Mouse (Mus musculus) kidney, postnatal 4 days (tissue): ENCODE measurements around the gene Hcn2.
"Not testable (repeated sequence)": the region's sequence is repeated elsewhere in the genome, so short reads cannot be mapped to it uniquely, and the experiment has no call there.

Experiments
- DNase-seq, 2 experiments: peaks; one replicate each; pipeline ENCODE4 v3.0.0; 2021; ENCODE audit warnings: mixed read lengths in 2 of 2

Gene Hcn2

DNA sequence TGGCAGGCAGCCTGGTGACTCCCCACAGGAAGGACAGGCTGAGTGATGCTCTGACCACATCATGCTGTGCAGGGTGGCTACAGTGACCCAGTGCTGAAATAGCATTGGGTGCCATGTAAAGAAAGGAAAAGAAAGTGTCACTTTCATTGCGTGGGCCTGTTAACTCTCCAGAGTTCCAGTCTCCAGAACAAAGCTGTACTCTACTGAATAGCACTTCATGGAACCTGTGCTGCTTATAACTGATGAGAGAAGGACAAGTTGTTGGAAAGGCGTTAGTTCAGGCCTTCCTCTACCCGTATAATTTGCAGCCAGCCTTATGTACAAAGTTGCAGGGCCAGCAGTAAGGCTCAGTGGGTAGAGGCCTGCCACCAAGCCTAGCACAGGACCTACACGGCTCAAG, 27.7 kb upstream of the Hcn2 start, which contains the start of gene Gzmm:
Gene Gzmm (plus strand): TSS at position 301 of the 400 bp plus-strand sequence.
- DNase-seq = no peak

DNA sequence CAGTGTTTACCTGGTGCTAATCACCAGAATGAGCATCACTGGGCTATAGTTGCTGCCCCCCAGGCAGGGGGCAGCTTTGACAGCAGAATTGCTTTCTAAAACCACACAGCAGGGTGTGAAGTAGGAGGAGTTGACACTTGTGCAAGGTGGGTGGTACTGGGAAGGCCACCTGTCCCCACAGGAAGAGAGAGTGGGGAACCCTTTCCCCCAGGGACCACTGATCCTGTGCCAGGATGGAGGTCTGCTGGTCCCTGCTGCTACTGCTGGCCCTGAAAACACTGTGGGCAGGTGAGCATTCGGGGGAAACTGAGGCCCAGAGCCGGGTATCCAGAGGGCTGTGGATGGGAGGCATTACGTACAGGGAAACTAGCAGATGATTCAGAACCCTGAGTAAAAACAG, 27.3 kb upstream of the Hcn2 start:
- DNase-seq = no peak

DNA sequence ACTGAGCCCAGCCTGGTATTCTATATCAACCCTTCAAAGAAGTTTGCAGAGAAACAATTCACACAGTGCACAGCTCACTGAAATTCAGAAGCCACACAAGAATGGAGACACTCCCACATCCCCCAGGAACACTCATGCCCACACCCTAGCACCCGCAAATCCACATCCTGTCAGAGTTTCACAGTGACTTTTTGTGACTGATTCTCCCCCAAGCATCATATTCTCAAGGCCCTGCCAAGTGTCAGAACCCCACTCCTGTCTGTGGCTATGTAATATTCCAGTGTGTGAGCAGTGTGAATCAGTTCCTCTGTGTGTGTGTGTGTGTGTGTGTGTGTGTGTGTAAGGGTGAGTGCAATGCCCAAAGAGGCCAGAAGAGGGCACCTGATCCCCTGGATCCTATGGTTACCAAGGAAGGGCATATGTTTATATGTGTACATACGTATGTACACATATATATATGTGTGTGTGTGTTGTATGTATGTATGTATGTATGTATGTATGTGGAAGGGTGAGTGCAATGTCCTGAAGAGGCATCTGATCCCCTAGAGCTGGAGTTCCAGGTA, 24.4 kb upstream of the Hcn2 start:
- DNase-seq = no peak

DNA sequence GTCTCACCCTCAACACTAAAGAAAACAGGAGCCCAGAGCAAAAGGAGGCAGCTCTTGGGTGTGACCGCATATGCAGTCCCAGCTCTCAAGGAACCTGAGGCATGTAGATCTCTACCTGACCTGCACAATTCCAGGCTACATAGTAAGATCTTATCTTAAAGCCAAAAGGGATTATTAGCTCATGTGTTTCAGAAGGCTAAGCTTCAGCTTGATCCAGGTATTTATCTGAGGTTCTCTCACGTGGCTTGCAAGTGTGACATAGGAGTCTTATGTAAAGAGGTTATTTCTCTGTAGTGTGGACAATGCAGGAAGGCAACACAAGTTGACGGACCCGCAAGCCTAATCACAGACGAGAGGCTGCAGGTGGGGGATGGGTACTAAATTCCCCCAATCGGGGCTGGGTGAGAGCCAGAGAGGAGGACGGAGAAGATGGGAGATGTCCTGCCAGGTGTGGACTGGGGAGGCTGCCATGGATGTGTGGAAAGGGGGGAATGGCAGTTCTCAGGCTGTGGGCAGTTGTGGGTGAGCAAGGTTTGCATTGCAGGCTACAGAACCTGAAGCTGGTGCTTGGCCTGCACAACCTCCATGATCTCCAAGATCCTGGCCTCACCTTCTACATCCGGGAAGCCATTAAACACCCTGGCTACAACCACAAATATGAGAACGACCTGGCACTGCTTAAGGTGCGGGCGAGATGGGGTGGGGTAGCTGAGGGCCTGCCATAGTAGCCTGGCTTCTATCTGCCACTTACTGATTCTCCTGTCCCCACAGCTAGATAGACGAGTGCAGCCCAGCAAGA, 22.7 kb upstream of the Hcn2 start:
- no peak for DNase-seq

DNA sequence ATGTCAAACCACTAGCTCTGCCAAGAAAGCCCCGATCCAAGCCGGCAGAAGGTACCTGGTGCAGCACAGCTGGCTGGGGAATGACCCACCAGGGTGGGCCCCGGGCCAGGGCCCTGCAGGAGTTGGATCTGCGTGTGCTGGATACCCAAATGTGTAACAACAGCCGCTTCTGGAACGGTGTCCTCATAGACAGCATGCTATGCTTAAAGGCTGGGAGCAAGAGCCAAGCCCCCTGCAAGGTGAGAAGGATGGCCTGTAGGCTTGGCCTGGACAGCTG, 22.1 kb upstream of the Hcn2 start:
- DNase-seq = no peak

DNA sequence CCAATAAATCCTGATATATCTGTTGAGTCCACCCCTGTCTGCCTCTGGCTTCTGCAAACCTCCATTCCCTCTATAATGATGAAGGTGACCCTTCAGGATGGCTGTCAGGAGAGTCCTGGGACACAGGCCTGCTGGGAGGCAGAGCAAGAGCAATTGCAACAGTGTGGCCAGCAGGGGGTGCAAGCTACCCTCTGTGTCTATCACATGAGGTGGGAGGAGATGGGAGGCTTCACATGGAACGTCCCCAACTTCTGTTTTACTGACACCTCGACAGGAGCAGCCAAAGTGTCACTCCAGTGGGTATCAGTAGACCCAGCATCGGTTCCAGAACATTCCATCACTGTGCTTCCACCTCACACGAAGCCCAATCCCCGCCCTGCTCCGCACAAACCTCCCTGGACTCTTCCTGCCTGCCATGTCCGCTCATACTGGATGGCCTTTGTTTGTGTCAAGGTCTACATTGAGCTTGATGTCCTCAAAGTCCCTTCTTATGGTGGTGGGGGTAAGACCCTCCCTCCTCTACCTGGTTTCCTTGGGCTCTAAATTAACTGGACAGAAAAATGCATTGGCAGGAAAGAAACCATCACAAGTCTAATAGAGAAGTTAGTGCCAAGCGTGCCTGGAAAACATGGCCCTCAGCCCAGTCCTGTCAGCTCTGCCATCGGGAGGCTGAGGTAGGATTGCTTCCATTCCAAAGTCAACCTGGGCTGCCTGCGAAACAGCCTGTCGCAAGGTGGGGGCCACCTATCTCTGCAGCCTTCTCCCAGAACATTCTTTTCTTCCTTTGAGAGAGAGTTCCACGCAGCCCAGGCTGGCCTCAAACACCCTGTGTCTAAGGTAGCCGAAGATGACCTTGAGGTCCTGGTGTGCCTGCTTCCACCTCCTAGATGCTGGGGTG, 21.0 kb upstream of the Hcn2 start:
- DNase-seq = peak; percentile 88 to 90

DNA sequence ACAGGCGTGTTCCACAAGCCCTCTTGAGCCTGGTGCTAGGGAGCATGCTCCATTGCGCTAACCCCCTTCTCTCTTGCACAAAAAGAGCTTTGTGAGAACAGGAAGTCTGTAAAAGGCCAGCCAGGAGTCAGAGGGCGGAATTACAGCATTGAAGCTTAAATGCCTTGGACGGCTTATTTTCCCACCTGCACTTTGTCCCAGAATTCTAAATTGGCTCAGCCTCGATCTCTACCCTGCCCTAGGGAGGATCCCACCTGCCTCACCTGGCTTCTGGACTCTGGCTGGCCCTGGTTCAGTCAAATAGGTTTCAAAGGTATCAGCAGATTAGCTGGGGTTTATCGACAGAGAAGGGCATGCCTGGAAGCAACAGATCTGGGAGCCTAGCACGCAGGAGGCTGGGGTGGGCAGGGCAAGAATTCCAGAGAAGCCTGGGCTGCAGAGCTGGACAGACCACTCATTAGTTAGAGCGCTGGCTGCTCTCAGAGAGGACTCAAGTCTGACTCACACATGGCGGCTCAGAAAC, 20.2 kb upstream of the Hcn2 start:
- peak in 1 of 2 experiments; percentile 53 for DNase-seq

DNA sequence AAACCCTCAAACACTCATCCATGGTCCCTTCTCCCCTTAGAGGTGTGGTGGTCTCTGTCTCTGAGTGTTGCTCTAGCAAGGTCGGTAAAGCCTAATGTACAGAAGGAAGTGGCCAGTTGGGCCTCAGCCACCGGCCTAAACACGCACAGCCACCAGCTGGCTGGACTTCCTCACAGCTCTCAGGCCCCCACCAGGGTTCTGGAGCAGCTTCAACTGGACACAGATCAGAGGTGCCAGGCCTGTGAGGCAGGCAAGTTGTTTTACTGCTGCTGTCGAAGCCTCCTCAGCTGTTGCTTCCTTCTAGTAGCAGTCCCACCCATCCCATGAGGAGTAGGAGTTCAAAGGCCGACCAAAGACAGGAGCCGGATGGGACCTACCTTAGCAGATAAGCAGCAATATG, 18.5 kb upstream of the Hcn2 start:
- no peak for DNase-seq

DNA sequence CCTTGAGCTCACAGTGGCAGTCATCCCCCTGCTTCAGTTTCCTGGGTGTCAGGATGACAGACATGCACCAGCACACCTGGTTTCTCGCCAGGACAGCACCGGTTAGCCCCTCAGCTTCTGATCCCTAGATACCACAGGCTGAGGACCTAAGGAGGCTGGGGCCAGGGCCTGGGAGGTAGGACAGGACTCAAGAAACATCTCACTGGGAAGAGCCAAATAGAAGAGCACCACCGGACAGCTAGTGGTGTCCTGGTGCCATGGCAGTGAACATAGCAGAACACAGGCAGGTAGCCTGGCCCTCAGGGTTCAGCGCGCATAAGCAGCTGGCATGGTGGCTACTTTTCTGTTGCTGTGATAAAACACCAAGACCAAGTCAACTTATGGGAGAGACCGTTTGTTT, 18.0 kb upstream of the Hcn2 start:
- no peak for DNase-seq

DNA sequence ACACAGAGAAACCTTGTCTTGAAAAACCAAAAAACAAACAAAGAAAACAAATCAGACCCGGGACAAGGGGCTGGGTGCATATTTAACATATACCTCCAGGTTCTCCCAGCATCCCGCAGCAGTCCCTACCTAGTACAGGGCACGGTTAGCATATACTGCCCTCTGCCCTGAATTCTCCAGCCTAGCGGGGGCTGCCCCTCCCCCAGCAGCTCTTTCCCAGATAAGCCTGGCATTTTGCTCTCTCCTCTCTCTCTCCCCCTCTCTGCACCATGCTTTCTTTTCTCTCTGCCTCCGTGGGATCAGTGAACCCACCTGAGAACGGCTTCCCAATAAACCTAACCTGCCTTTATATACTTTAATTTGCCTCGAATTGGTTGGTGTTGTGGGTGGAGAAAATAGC, 15.8 kb upstream of the Hcn2 start:
- DNase-seq = peak in 1 of 2 experiments; percentile 49

DNA sequence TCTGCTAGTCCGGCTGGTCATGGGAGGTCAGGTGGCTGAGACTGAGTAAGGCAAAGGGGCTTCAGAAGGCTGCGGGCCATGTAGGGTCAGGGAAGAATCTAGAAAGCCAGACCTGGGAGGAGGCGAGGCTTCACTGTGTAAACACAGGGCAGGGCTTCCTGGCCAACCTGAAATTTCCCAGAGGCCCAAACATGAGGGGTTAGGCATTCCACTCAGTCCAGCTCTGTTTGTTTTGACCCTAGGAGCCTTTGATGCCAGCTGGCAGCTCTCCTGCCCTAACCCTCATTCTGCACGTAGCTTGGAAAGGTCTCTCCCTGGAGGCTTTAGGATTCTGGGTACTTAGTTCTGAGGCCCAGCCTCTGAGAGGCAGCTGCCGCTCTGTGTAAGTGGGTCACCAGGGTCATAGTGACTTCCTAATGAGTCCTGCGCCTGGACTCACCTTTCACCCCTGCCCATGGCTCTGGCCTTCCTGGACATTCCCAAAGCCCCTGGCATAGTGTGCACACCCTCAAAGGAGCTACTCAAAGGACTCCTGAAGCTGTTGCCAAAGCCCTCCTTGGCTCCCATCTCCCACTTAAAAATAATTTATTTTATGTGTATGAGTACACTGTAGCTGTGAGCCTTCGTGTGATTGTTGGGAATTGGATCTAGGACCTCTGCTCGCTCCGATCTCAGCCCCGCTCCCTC, 14.8 kb upstream of the Hcn2 start:
- peak in 1 of 2 experiments; percentile 43 for DNase-seq

DNA sequence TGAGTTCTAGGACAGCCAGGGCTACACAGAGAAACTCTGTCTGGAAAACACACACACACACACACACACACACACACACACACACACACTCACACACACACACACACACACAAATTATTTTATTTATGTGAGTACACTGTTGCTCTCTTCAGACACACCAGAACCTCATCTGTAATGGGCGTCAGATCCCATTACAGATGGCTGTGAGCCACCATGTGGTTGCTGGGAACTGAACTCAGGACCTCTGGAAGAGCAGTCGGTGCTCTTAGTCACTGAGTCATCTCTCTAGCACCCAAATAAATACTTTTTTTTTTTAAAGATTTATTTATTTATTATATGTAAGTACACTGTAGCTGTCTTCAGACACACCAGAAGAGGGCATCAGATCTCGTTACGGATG, 13.5 kb upstream of the Hcn2 start:
- not testable (repeated sequence) for DNase-seq

DNA sequence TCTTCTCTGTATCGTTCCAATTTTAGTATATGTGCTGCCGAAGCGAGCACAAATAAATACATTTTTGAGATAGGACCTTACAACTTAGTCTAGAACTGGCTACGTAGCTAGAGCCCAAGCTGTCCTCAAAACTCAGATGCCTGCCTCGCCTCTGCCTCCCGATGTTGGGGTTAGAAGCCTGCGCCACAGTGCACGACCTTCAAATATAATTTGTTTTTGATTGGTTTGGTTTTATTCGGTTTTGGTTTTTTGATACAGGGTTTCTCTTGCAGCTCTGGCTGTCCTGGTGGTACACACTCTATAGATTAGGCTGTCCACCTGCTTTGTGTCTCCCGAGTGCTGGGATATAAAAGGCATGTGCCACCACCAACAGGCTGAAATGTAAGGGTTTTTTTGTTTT, 12.9 kb upstream of the Hcn2 start:
- DNase-seq = no peak

DNA sequence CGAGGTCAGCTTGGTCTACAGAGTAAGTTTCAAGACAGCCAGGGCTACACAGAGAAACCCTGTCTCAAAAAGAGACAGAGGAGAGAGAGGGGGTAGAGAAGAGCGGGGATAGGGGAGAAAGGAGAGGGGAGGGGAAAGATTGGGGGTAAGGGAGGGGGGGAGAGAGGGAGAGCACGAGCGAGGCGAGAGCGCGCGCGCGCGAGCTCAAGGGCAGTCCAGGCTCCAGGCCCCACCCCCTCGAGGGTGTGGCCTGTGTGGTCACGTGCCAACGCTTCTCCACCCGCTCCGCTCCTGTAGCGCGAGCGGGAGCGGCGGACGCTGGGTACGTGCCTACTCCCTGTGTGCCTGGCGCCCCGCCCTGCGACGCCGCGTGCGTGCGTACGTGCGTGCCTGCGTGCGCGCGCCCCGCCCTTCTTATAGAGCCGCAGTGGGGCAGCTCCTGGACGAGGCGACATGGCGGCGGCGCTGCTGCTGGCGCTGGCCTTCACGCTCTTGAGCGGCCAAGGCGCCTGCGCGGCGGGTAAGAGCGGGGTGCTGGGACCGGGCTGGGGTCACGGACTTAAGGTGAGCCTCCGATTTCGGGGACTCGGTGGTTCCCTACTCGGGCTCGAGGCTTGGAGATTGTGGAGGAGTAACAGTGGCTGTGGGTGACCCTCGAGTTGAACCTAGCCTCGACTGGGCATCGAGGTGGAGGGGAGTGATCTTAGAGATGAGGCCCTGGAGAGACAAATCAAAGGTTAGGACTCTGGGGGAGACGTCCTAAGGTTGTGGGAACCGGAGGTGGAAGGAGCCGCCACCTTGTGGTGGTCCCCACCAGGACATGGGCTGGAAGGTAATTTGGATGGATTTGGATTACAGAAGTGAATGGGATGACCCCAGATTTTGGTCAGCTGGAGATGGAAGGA, 12.1 kb upstream of the Hcn2 start, which contains the start of gene Bsg:
Gene Bsg (plus strand): TSS at position 427 of the 905 bp plus-strand sequence.
- DNase-seq = peak; percentile 99 to 100

DNA sequence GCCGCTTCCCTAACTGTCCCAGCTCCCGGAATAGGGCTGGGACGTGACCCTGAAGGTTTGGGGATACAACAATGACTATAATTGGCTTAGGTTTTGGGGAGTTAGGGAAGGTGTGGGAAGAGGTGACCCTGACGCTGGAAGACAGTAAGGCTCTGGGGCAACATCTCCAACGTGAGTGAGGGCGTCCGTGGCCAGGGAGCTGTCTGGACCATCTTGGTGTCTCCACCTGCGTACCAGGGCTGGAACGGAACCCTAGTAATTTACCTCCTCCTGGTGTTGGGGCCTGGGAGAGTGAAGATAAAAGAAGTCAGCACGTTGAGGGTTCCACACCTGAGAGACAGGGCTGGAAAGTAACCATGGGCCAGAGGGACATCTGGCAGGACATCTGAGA, 11.5 kb upstream of the Hcn2 start:
- DNase-seq = no peak

DNA sequence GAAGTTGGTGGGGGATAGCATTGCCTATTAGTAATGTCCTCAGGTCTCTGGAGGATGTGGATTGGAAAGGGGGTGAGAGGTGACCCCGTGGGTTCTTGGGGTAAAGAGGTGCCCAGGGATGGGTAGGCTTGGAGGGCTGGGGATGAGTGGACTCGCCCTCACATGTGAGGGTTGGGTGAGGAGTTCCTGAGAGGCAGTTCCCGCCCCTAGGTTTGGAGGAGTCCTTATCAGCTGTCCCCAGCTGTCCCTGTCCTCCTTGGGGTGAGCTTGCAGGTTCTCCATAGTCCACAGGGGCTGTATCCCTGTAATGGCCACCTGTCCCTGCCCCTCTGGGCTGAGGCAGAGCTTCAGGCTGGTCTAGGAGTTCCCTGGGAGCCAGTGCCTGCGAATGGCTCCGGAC, 10.5 kb upstream of the Hcn2 start:
- no peak for DNase-seq

DNA sequence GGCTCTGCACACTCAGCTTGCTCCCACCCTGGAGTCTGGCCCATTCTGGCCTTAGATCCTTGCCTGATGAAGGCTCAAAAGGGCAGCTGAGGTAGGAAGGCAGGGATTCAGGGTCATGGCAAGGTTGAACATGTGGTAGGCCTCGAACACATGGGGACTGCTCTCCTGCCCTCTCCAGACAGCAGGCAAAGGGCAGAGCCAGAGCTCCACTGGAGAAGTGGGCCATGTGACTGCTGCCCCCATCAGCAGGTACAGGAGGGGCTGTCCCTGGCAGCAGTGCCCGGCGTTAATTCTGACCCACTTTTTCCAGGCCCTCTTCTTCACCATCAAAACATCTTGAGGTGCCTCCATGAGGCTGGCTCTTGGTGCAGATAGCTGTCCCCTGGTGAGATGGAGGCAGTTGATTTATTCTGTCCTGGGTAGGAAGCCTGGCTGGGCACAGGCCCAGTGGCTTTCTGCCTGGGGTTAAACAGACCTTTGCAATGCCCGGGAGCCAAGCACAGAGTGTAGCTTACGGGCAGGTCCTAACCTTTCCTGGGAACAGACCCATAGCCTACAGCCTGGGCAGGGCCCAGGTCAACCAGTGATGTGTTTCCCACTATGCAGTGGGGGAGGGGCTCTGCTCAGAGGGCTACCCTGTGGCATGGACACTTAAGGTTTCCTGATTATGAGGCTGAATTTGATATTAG, 9.9 kb upstream of the Hcn2 start:
- no peak for DNase-seq

DNA sequence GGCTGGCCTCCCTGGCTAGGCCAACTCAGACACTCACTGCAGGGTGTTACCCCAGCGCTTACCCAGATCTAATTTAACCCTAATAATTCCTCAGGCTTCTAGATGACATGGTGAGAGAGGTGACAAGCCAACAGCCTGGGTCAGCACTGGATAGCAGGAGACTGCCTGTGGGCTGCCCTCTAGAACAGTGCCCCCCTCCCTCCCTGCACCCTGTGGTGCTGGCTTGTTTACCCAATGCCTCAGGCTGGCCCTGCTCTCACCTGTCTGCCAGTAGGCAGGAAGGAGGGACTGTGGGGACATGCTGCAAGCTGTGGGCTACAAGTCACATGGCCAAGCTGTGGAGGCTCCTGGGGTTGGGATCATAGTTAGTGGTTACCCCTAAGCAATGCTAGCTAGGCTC, 9.3 kb upstream of the Hcn2 start:
- no peak for DNase-seq

DNA sequence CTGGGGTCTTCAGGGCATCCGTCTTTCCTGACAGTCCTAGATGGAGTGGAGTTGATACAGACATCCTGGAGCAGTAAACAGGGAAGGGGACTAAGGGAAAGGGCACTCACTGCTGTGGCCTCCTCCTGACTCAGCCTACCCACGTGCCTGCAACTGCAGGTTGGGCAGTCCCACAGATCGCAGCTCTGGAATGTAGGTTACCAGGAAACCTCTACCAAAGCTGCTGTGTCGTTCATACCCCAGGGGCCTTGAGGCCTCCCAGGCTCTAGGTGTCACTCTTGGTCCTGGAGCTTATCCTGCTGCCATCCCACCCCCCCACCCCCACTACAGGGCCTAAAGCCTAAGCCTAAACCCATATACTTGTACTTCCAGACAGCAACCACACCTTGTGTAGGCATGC, 8.7 kb upstream of the Hcn2 start:
- DNase-seq = no peak

DNA sequence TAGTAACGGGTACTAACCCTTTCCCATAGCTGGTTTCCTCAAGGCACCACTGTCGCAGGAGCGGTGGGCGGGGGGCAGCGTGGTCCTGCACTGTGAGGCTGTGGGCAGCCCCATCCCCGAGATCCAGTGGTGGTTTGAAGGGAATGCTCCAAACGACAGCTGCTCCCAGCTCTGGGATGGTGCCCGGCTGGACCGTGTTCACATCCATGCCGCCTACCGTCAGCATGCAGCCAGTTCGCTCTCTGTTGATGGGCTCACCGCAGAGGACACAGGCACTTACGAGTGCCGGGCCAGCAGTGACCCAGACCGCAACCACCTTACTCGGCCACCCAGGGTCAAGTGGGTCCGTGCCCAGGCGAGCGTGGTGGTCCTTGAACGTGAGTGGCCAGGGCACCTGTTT, 7.8 kb upstream of the Hcn2 start:
- DNase-seq = no peak

DNA sequence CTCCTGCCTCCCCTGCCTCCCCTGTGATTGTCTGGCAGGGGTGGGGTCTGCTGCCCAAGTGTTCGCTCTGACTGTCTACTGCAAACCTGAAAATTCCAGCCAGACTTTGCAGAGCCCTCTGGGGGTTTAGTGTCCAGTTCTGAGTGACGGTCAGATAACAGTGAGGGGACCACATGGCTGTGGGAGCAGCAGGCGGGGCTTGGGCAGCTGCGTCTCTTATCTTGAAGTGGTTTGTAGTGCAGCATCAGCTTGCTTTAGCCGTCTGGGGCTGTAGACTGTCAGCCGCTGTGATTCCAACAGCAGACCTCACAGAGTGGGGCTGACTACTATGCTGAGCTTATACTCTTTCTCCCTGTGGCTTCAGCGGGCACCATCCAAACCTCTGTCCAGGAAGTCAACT, 7.1 kb upstream of the Hcn2 start:
- no peak for DNase-seq
